Mouse (Mus musculus): ENCODE data around the gene Lgals9. TPM values are rescaled to one million over a fixed set of nuclear protein-coding genes. Genes with fewer than 3 reads are reported as not detected.

Lgals9 gene
- polyA plus RNA-seq, 1 experiment: 58.6 TPM

- Histone ChIP-seq H3K4me3 (replicated peaks; ENCODE audit: control insufficient read depth, low read depth, low read length) (no peak overlapping the region), H3K27ac (ENCODE audit: control insufficient read depth, insufficient read depth, low read depth, low read length, poor library complexity) (no peak overlapping the region), H3K4me1 (ENCODE audit: control insufficient read depth, insufficient read depth, low read length) (peaks cover 5% of the 10 kb centered on the region; the same call in 1 of the 2 replicates)
- 74% methylated on average over 10 of the region's 10 CpGs for WGBS
- TF ChIP-seq CTCF (IDR thresholded peaks at IDR 0.05; ENCODE audit: control insufficient read depth, insufficient read depth, low read length): no peak
- no peak for TF ChIP-seq POLR2A (IDR thresholded peaks at IDR 0.05; ENCODE audit: borderline replicate concordance, control insufficient read depth, low read depth, low read length)
Observed at GRCm38 (mm10) chr11:78986311-78987002, 1.7 kb upstream of the Lgals9 start.

- H3K4me1 ChIP-seq (ENCODE audit: control insufficient read depth, insufficient read depth, low read length): peaks cover 5% of the 10 kb centered on the region; the same call in 1 of the 2 replicates
- no peak overlapping the region for H3K27ac ChIP-seq (ENCODE audit: control insufficient read depth, insufficient read depth, low read depth, low read length, poor library complexity)
- TF ChIP-seq CTCF (IDR thresholded peaks at IDR 0.05; ENCODE audit: control insufficient read depth, insufficient read depth, low read length) (no peak), POLR2A (IDR thresholded peaks at IDR 0.05; ENCODE audit: borderline replicate concordance, control insufficient read depth, low read depth, low read length) (no peak)
- no peak overlapping the region for H3K4me3 ChIP-seq (replicated peaks; ENCODE audit: control insufficient read depth, low read depth, low read length)
Observed at GRCm38 (mm10) chr11:78985505-78985904, 759 bp upstream of the Lgals9 start.

- peak overlapping the region; percentile 85 for H3K4me3 ChIP-seq (replicated peaks; ENCODE audit: control insufficient read depth, low read depth, low read length)
- H3K27ac ChIP-seq (ENCODE audit: control insufficient read depth, insufficient read depth, low read depth, low read length, poor library complexity): peak overlapping the region; percentile 86
- WGBS: 19% methylated on average over 7 of the region's 7 CpGs
- H3K4me1 ChIP-seq (ENCODE audit: control insufficient read depth, insufficient read depth, low read length): peaks cover 5% of the 10 kb centered on the region; the same call in 1 of the 2 replicates
- TF ChIP-seq POLR2A (IDR thresholded peaks at IDR 0.05; ENCODE audit: borderline replicate concordance, control insufficient read depth, low read depth, low read length): no peak
- TF ChIP-seq CTCF (IDR thresholded peaks at IDR 0.05; ENCODE audit: control insufficient read depth, insufficient read depth, low read length): no peak
Observed at GRCm38 (mm10) chr11:78983539-78983938, 1.2 kb downstream of the Lgals9 start.

GRCm38 (mm10) chr11:78982513-78983291 is 2.0 kb downstream of the Lgals9 start:
- H3K4me1 ChIP-seq (ENCODE audit: control insufficient read depth, insufficient read depth, low read length): peaks cover 5% of the 10 kb centered on the region; the same call in 1 of the 2 replicates
- peak overlapping the region; percentile 86 for H3K27ac ChIP-seq (ENCODE audit: control insufficient read depth, insufficient read depth, low read depth, low read length, poor library complexity)
- 3% methylated on average over 12 of the region's 12 CpGs for WGBS
- peak overlapping the region; percentile 60 for H3K4me3 ChIP-seq (replicated peaks; ENCODE audit: control insufficient read depth, low read depth, low read length)
- TF ChIP-seq POLR2A (IDR thresholded peaks at IDR 0.05; ENCODE audit: borderline replicate concordance, control insufficient read depth, low read depth, low read length): no peak
- TF ChIP-seq CTCF (IDR thresholded peaks at IDR 0.05; ENCODE audit: control insufficient read depth, insufficient read depth, low read length): no peak

- H3K27ac ChIP-seq (ENCODE audit: control insufficient read depth, insufficient read depth, low read depth, low read length, poor library complexity): no peak overlapping the region
- H3K4me1 ChIP-seq (ENCODE audit: control insufficient read depth, insufficient read depth, low read length): peaks cover 5% of the 10 kb centered on the region; the same call in 1 of the 2 replicates
- TF ChIP-seq POLR2A (IDR thresholded peaks at IDR 0.05; ENCODE audit: borderline replicate concordance, control insufficient read depth, low read depth, low read length) (no peak), CTCF (IDR thresholded peaks at IDR 0.05; ENCODE audit: control insufficient read depth, insufficient read depth, low read length) (no peak)
- no peak overlapping the region for H3K4me3 ChIP-seq (replicated peaks; ENCODE audit: control insufficient read depth, low read depth, low read length)
- WGBS: 44% methylated on average over 2 of the region's 2 CpGs
Observed at GRCm38 (mm10) chr11:78982042-78982441, 2.7 kb downstream of the Lgals9 start.

GRCm38 (mm10) chr11:78980083-78980634 is 4.6 kb downstream of the Lgals9 start:
- Histone ChIP-seq H3K27ac (ENCODE audit: control insufficient read depth, insufficient read depth, low read depth, low read length, poor library complexity) (peak overlapping the region; percentile 35; the same call in 1 of the 2 replicates), H3K4me3 (replicated peaks; ENCODE audit: control insufficient read depth, low read depth, low read length) (no peak overlapping the region), H3K4me1 (ENCODE audit: control insufficient read depth, insufficient read depth, low read length) (peaks cover 5% of the 10 kb centered on the region; the same call in 1 of the 2 replicates)
- WGBS: 35% methylated on average over 4 of the region's 4 CpGs
- TF ChIP-seq CTCF (IDR thresholded peaks at IDR 0.05; ENCODE audit: control insufficient read depth, insufficient read depth, low read length) (no peak), POLR2A (IDR thresholded peaks at IDR 0.05; ENCODE audit: borderline replicate concordance, control insufficient read depth, low read depth, low read length) (no peak)

- WGBS: 85% methylated on average over 12 of the region's 12 CpGs
Observed at GRCm38 (mm10) chr11:78978176-78979019, 6.3 kb downstream of the Lgals9 start.

More at GRCm38 (mm10) chr11:78978176-78979019, 6.3 kb downstream of the Lgals9 start:
- Histone ChIP-seq H3K4me3 (replicated peaks; ENCODE audit: control insufficient read depth, low read depth, low read length) (no peak overlapping the region), H3K27ac (ENCODE audit: control insufficient read depth, insufficient read depth, low read depth, low read length, poor library complexity) (no peak overlapping the region), H3K4me1 (ENCODE audit: control insufficient read depth, insufficient read depth, low read length) (peaks cover 6% of the 10 kb centered on the region; the same call in 1 of the 2 replicates)
- TF ChIP-seq CTCF (IDR thresholded peaks at IDR 0.05; ENCODE audit: control insufficient read depth, insufficient read depth, low read length) (no peak), POLR2A (IDR thresholded peaks at IDR 0.05; ENCODE audit: borderline replicate concordance, control insufficient read depth, low read depth, low read length) (no peak)
